Mouse (Mus musculus) ES-E14 (cell line): ENCODE data around the gene Pex11b. TPM values are rescaled to one million over a fixed set of nuclear protein-coding genes. Genes with fewer than 3 reads are reported as not detected.
A peak's percentile ranks its signal among the peaks of the same experiment; 100 is the strongest.
"Not testable (repeated sequence)": the region's sequence is repeated elsewhere in the genome, so short reads cannot be mapped to it uniquely, and the experiment has no call there.

Experiments used
- DNase-seq: peaks from one replicate; pipeline ENCODE4 v3.0.0-alpha.2; 2013; ENCODE audit warnings: low read depth, low spot score
- H3K27ac ChIP-seq: 2 replicates; pipeline ENCODE4 v1.5.1; 2012; ENCODE audit warnings: low read depth, mild to moderate bottlenecking, low read length, moderate library complexity, mixed read lengths; ENCODE audit not compliant: poor library complexity, insufficient read depth, severe bottlenecking
- H3K36me3 ChIP-seq: 2 replicates; pipeline ENCODE4 v1.6.1; 2012; ENCODE audit warnings: mild to moderate bottlenecking, low read length, moderate library complexity, mixed read lengths; ENCODE audit not compliant: control insufficient read depth, poor library complexity, insufficient read depth, severe bottlenecking
- H3K4me1 ChIP-seq, 2 experiments: fragments of 150-350 bp in 1 of 2; sonication (generic) in 1 of 2; 2 replicates each; pipeline ENCODE4 v1.6.1; 2012; ENCODE audit warnings: low read length in 2 of 2, mild to moderate bottlenecking in 1 of 2, mixed read lengths in 1 of 2; ENCODE audit not compliant: control insufficient read depth in 2 of 2, insufficient read depth in 2 of 2, poor library complexity in 1 of 2
- H3K4me3 ChIP-seq, 2 experiments: fragments of 150-350 bp in 1 of 2; sonication (generic) in 1 of 2; 2 replicates each; pipeline ENCODE4 v1.5.1; 2012; ENCODE audit warnings: low read length in 2 of 2, low read depth in 1 of 2, mild to moderate bottlenecking in 1 of 2, mixed read lengths in 1 of 2; ENCODE audit not compliant: insufficient read depth in 1 of 2, poor library complexity in 1 of 2, severe bottlenecking in 1 of 2
- H3K9ac ChIP-seq: 2 replicates; pipeline ENCODE4 v1.6.1; 2012; ENCODE audit warnings: low read depth, mild to moderate bottlenecking, low read length, mixed read lengths; ENCODE audit not compliant: poor library complexity, insufficient read depth, severe bottlenecking
- H3K9me3 ChIP-seq: fragments of 150-350 bp; sonication (generic); 2 replicates; pipeline ENCODE4 v1.6.1; 2012; ENCODE audit warnings: low read depth, mild to moderate bottlenecking, low read length; ENCODE audit not compliant: control insufficient read depth, insufficient read depth
- CHD2 ChIP-seq: IDR thresholded peaks from 2 replicates; pipeline ENCODE4 v1.6.1; 2014; ENCODE audit warnings: mild to moderate bottlenecking, low read depth, low read length, inconsistent platforms
- HCFC1 ChIP-seq: IDR thresholded peaks from 2 replicates; pipeline ENCODE4 v1.6.1; 2012; ENCODE audit warnings: low read length, inconsistent platforms, borderline replicate concordance; ENCODE audit not compliant: insufficient read depth
- MAFK ChIP-seq: IDR thresholded peaks from 2 replicates; pipeline ENCODE4 v1.6.1; 2014; ENCODE audit warnings: mild to moderate bottlenecking, low read depth, low read length, inconsistent platforms; ENCODE audit not compliant: insufficient read depth
- ZC3H11A ChIP-seq: IDR thresholded peaks from 2 replicates; pipeline ENCODE4 v1.6.1; 2012; ENCODE audit warnings: low read depth, mild to moderate bottlenecking, inconsistent platforms, low read length, borderline replicate concordance
- ZNF384 ChIP-seq: IDR thresholded peaks from 2 replicates; pipeline ENCODE4 v1.6.1; 2012; ENCODE audit warnings: low read depth, low read length, inconsistent platforms
- in situ Hi-C, 2 experiments: fragments of 600-800 bp; cut with MboI; formaldehyde crosslinking; loops; one replicate each; pipeline ENCODE4 v1.15.1; 2025; ENCODE audit warnings: low sequenced_read_pairs in 2 of 2, inconsistent platforms in 1 of 2; ENCODE audit not compliant: unreplicated experiment in 2 of 2
- total RNA-seq: library from RNA; depleted of rRNA; stranded (reverse); fragments of 300-350 nt; gene quantifications from 2 replicates; pipeline ENCODE4 v1.2.3, GENCODE M21; 2012

The Pex11b gene
- total RNA-seq, 1 experiment: 15.6 TPM

- Histone ChIP-seq H3K4me3 (no peak overlapping the region; a peak in 1 of 4 replicates), H3K27ac (no peak overlapping the region), H3K9ac (no peak overlapping the region), H3K36me3 (no peaks in the 10 kb centered on the region), H3K9me3 (no peaks in the 10 kb centered on the region), H3K4me1 (peaks cover 0 to 5% of the 10 kb centered on the region in 2 experiments; a peak in 1 of 4 replicates)
- TF ChIP-seq CHD2 (no peak), ZC3H11A (no peak)
- DNase-seq: no peak
- in situ Hi-C loops: no loop called here
These were observed 27.6 kb downstream of the Pex11b start for GRCm38 (mm10) chr3:96662731-96663316.

GRCm38 (mm10) chr3:96663432-96664239, 28.5 kb downstream of the Pex11b start:
- TF ChIP-seq ZC3H11A (peak; percentile 32; the same call in 1 of the 2 replicates), ZNF384 (no peak), HCFC1 (peak; percentile 41; the same call in 1 of the 2 replicates)
- Histone ChIP-seq H3K4me3 (peak overlapping the region; percentile 38 to 79; a peak in 3 of 4 replicates), H3K27ac (no peak overlapping the region), H3K9ac (peak overlapping the region; percentile 55; the same call in 1 of the 2 replicates), H3K36me3 (no peaks in the 10 kb centered on the region), H3K4me1 (peaks cover 0 to 5% of the 10 kb centered on the region in 2 experiments; a peak in 1 of 4 replicates), H3K9me3 (no peaks in the 10 kb centered on the region)
- peak; percentile 97 for DNase-seq
- in situ Hi-C loops: no loop called here

GRCm38 (mm10) chr3:96665732-96666363, 30.7 kb downstream of the Pex11b start:
- not testable (repeated sequence) for H3K4me1 ChIP-seq, H3K36me3 ChIP-seq, H3K4me3 ChIP-seq, DNase-seq, H3K9ac ChIP-seq, H3K9me3 ChIP-seq, H3K27ac ChIP-seq
- in situ Hi-C loops: loop anchor here in 1 of 2 experiments (5.0 kb wide), 1 partner anchor 41 kb away; the partner anchor contains the start of gene Nudt17

- no peak for TF ChIP-seq ZC3H11A
- no peak for TF ChIP-seq MAFK
- no peak for TF ChIP-seq ZNF384
- no peak for TF ChIP-seq HCFC1
- no peak for TF ChIP-seq CHD2
- Histone ChIP-seq H3K9ac (no peak overlapping the region), H3K4me1 (peaks cover 5 to 8% of the 10 kb centered on the region in 2 experiments; a peak in 3 of 4 replicates), H3K27ac (no peak overlapping the region), H3K4me3 (no peak overlapping the region), H3K9me3 (no peaks in the 10 kb centered on the region), H3K36me3 (no peaks in the 10 kb centered on the region)
- in situ Hi-C loops: loop anchor here in 1 of 2 experiments (5.0 kb wide), 1 partner anchor 40 kb away; the partner anchor contains the start of gene Nudt17
- DNase-seq: no peak
These were observed 31.7 kb downstream of the Pex11b start for GRCm38 (mm10) chr3:96666916-96667315.
